Mouse (Mus musculus): Measurements from ENCODE around the gene Slc26a11.

DNA sequence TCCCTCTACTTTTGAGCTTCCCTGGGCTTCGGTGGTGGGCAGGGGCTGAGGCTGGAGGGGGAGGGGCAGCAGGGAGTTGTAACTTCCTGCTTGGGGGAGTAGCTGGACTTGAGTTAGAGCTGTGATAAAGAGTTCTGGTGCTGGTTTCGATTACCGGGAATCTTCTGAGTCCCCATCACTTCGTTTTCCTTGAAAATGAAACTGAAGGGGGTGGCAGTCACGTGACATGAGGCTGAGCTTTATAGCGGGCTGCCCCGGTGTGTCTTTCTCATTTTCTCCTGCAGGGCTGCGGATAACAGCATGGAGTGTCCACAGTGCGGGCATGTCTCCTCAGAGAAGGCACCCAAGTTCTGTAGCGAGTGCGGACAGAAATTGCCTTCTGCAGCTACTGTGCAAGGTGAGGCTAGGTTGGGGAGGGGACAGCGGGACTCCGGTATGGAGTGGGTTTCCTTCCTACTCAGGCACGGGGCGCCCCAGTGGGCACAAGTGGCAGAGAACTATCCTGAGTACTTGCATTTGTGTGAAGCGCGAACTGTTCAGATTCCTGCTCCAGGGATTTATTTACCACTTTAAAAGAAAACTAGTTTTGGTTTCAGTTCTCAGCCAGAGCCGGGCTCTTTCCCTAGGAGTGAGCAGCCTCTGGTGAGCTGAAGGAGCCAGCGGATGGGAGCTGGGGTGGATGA is 37.6 kb downstream of the Slc26a11 start, which contains the start of gene Rnf213:
- TF ChIP-seq POLR2A (IDR thresholded peaks at IDR 0.05; ENCODE audit: extremely low read depth, insufficient read depth, low read length) = peak; percentile 42; the same call in 1 of the 2 replicates
- no peak for TF ChIP-seq CTCF (IDR thresholded peaks at IDR 0.05; ENCODE audit: extremely low read depth, insufficient read depth, low read length)

All from cortical plate, adult 2 months (tissue).